Mouse (Mus musculus) neural tube, embryonic 14.5 days (tissue): Measurements from ENCODE around the gene Gm44503. TPM values are rescaled to one million over a fixed set of nuclear protein-coding genes. Genes with fewer than 3 reads are reported as not detected.

Experiments used
- ATAC-seq: fragments of 200-750 bp; cut with Nextera tagmentation; 2 replicates; pipeline ENCODE4 v1.8.0; 2017; ENCODE audit warnings: low read depth, mild to moderate bottlenecking, moderate TSS enrichment, moderate library complexity
- H3K27ac ChIP-seq: fragments of 300-500 bp; sonication (generic); 2 replicates; pipeline ENCODE4 v1.5.1; 2014; ENCODE audit warnings: low read depth, mild to moderate bottlenecking, control low read depth, low read length, moderate library complexity, mixed read lengths
- H3K27me3 ChIP-seq: fragments of 300-500 bp; sonication (generic); 2 replicates; pipeline ENCODE4 v1.6.1; 2014; ENCODE audit warnings: low read length; ENCODE audit not compliant: control insufficient read depth, insufficient read depth
- H3K36me3 ChIP-seq: fragments of 300-500 bp; sonication (generic); 2 replicates; pipeline ENCODE4 v1.6.1; 2014; ENCODE audit warnings: low read length, mixed read lengths; ENCODE audit not compliant: control insufficient read depth, insufficient read depth
- H3K4me1 ChIP-seq: fragments of 300-500 bp; sonication (generic); 2 replicates; pipeline ENCODE4 v1.6.1; 2014; ENCODE audit warnings: low read length; ENCODE audit not compliant: control insufficient read depth, insufficient read depth
- H3K4me2 ChIP-seq: fragments of 300-500 bp; sonication (generic); 2 replicates; pipeline ENCODE4 v1.6.1; 2014; ENCODE audit warnings: mild to moderate bottlenecking, low read depth, low read length, control low read depth
- H3K4me3 ChIP-seq: fragments of 300-500 bp; sonication (generic); 2 replicates; pipeline ENCODE4 v1.5.1; 2014; ENCODE audit warnings: low read depth, low read length, control low read depth, mixed read lengths
- H3K9ac ChIP-seq: fragments of 300-500 bp; sonication (generic); replicated peaks from 2 replicates; pipeline ENCODE4 v1.6.1; 2014; ENCODE audit warnings: low read depth, mild to moderate bottlenecking, control low read depth, low read length, mixed read lengths
- H3K9me3 ChIP-seq: fragments of 300-500 bp; sonication (generic); 2 replicates; pipeline ENCODE4 v1.6.1; 2016; ENCODE audit warnings: low read length; ENCODE audit not compliant: control insufficient read depth
- WGBS: fragments of 180-500 bp; shearing (Covaris S2); extraction: QIAGEN DNeasy Blood & Tissue Kit; methylation state at CpG from one replicate; pipeline ENCODE4 v1.1.7; 2014; 5-methylcytosine and 5-hydroxymethylcytosine counted together
- polyA plus RNA-seq: library from polyadenylated mRNA; unstranded; fragments of >200 nt; fragmentation: Nextera tagmentation; extraction: Ambion mirVana; gene quantifications from 2 replicates; pipeline ENCODE4 v1.2.1, GENCODE M21; 2014

The Gm44503 gene
- polyA plus RNA-seq, 1 experiment from 2014 or later, result not detected

DNA sequence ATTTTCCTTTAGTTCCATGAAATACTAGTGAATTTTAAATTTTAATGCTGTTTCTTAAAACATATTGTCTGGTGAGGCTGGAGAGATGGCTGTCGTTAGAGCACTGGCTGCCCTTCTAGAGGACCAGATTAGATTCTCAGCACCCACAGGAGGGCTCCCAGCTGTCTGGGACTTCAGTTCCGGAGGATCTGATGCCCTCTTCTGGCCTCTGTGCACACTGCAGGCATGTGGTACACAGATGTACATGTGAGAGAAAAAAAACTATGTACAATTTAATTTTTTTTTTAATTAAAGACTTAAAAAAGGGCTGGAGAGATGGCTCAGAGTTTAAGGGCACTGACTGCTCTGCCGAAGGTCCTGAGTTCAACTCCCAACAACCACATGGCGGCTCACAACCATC is 23.3 kb upstream of the Gm44503 start:
- ATAC-seq, result no peak
- 91% methylated on average over 4 of the region's 4 CpGs for WGBS
- Histone ChIP-seq H3K36me3 (no peaks in the 10 kb centered on the region), H3K4me1 (no peaks in the 10 kb centered on the region), H3K9me3 (no peaks in the 10 kb centered on the region; the same call in 1 of the 2 replicates), H3K27me3 (no peaks in the 10 kb centered on the region), H3K27ac (no peak overlapping the region), H3K4me3 (no peak overlapping the region), H3K9ac (no peak overlapping the region), H3K4me2 (no peak overlapping the region)

DNA sequence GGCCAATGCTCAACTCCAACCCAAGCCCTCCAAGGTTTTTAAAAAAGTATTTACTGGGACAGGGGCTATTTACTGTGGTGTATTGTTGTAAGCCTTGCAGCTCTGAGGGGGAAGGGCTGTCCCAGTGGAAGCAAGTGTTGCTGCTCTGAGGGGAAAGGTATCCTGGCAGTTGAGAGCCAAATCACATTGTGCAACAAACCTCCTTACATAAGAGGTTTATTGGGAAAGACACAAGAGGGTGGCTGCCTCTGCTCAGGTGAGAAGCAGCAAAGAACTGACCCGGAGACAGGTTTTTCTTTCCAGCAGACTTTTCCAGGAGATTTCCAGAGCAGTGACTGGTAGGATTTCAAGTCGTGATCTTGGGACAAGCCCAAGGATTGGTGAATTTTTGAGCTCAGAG is 22.4 kb upstream of the Gm44503 start:
- no peak for ATAC-seq
- no peak overlapping the region for H3K4me3 ChIP-seq
- 73% methylated on average over 2 of the region's 2 CpGs for WGBS
- no peaks in the 10 kb centered on the region; the same call in 1 of the 2 replicates for H3K9me3 ChIP-seq
- H3K9ac ChIP-seq, result no peak overlapping the region
- no peaks in the 10 kb centered on the region for H3K4me1 ChIP-seq
- no peak overlapping the region for H3K27ac ChIP-seq
- no peaks in the 10 kb centered on the region for H3K36me3 ChIP-seq
- H3K4me2 ChIP-seq, result no peak overlapping the region
- no peaks in the 10 kb centered on the region for H3K27me3 ChIP-seq

DNA sequence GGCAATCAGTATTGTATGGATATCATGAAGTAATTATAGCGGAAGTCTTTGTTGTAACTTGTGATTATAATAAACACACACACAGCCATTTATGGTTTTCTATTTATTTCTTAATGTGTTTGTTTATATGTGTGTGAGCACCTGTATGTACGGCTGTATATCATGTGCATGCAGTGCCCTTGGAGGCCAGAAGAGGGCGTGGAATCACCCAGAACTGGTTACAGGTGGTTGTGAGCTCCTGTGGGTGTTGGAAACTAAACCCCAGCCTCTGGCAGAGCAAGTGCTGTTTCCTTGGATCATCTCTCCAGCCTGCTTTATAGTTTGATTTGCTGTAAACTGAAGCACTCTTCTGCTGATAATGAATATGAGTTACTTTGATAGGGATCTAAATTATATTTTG is 15.2 kb upstream of the Gm44503 start:
- no peak overlapping the region for H3K4me2 ChIP-seq
- no peak for ATAC-seq
- H3K27ac ChIP-seq, result no peak overlapping the region
- H3K27me3 ChIP-seq, result no peaks in the 10 kb centered on the region
- WGBS, result 68% methylated on average over 3 of the region's 3 CpGs
- no peaks in the 10 kb centered on the region for H3K4me1 ChIP-seq
- H3K9ac ChIP-seq, result no peak overlapping the region
- no peaks in the 10 kb centered on the region for H3K9me3 ChIP-seq
- no peak overlapping the region for H3K4me3 ChIP-seq
- H3K36me3 ChIP-seq, result peaks cover 10% of the 10 kb centered on the region; the same call in 1 of the 2 replicates

DNA sequence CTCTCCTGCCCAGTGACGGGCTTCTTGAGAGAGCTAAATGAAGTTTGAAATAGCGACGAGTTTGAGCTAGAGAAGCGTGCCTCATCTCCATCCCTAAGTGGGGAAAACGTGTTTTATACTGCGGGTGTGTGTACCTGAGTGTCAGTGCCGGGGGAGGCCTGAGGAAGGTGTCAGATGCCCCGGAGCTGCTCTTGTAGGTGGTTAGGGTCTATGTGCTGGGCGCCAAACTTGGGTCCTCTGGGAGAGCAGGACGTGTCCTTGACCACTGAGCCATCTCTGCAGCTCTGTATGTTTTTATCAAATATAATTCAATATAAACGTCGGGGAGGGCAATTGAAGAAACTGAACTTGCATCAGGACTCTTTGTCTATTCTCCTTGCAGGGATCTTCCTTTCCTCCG is 14.4 kb upstream of the Gm44503 start:
- WGBS, result 95% methylated on average over 13 of the region's 13 CpGs
- Histone ChIP-seq H3K9ac (no peak overlapping the region), H3K4me3 (no peak overlapping the region), H3K4me1 (no peaks in the 10 kb centered on the region), H3K4me2 (no peak overlapping the region), H3K27me3 (no peaks in the 10 kb centered on the region), H3K9me3 (no peaks in the 10 kb centered on the region), H3K36me3 (peaks cover 10% of the 10 kb centered on the region; the same call in 1 of the 2 replicates), H3K27ac (no peak overlapping the region)
- ATAC-seq, result no peak

DNA sequence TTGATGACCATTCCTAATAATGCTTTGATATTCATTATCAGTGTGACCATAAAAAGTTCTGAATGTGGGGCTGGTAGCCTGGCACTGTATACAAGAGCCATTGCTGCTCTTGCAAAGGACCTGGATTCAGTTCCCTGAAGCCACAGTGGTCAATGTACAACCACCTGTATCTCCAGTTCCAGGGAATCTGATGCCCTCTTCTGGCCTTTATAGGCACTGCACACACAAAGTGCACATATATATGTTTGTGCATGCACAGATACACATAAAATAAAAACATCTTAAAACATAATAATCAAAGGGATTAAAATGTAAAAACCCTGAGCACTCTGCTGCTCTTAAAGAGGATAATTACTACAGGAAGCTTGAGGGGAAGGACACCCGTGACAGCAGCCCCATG is 11.6 kb upstream of the Gm44503 start:
- WGBS, result 100% methylated on average over 1 of the region's 1 CpGs
- no peak for ATAC-seq
- no peaks in the 10 kb centered on the region for H3K4me1 ChIP-seq
- H3K9ac ChIP-seq, result no peak overlapping the region
- no peak overlapping the region for H3K4me2 ChIP-seq
- H3K27ac ChIP-seq, result no peak overlapping the region
- H3K27me3 ChIP-seq, result no peaks in the 10 kb centered on the region
- no peak overlapping the region for H3K4me3 ChIP-seq
- H3K36me3 ChIP-seq, result peaks cover 10% of the 10 kb centered on the region; the same call in 1 of the 2 replicates
- no peaks in the 10 kb centered on the region for H3K9me3 ChIP-seq

DNA sequence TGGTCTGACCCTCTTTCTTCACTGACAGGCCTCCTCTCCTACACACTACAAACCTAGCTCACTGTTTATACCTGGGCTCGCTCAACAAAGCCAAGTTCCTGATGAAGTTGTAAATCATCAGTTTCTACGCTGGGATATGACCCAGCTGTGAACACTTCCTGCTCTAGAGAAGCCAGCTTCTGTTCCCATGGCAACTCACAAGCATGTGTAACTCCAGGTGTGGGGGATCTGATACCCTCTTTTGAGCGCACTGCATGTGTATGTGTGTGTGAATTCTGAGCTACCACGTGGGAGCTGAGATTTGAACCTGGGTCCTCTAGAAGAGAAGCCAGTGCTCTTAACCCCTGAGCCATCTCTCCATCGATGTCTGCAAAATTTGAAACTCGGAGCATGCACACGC is 9.1 kb upstream of the Gm44503 start:
- no peak overlapping the region for H3K4me2 ChIP-seq
- H3K9me3 ChIP-seq, result no peaks in the 10 kb centered on the region
- WGBS, result 75% methylated on average over 7 of the region's 7 CpGs
- ATAC-seq, result no peak
- H3K4me3 ChIP-seq, result no peak overlapping the region
- no peak overlapping the region for H3K27ac ChIP-seq
- H3K9ac ChIP-seq, result no peak overlapping the region
- H3K36me3 ChIP-seq, result peaks cover 10% of the 10 kb centered on the region; the same call in 1 of the 2 replicates
- H3K27me3 ChIP-seq, result no peaks in the 10 kb centered on the region
- no peaks in the 10 kb centered on the region for H3K4me1 ChIP-seq

DNA sequence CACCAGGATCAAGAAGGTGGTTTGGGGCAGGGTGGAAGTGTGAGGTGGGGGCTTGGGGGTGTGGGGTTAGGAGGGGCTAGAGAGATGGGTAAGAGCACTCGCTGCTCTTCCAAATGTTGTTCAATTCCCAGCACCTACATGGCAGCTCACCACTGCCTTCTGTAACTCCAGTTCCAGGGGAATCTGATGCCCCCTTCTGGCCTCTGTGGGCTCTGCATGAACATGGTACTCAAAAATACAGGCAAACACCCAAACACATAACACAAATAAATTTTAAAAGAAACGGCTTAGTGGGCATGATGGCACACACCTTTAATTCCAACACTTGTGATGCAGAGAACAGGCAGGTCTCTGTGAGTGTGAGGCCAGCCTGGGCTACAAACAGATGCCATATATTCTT is 3.9 kb upstream of the Gm44503 start:
- H3K4me1 ChIP-seq, result peaks cover 6% of the 10 kb centered on the region; the same call in 1 of the 2 replicates
- H3K27ac ChIP-seq, result no peak overlapping the region
- WGBS, result 50% methylated on average over 2 of the region's 2 CpGs
- no peak overlapping the region for H3K4me3 ChIP-seq
- no peak for ATAC-seq
- H3K36me3 ChIP-seq, result no peaks in the 10 kb centered on the region
- H3K27me3 ChIP-seq, result no peaks in the 10 kb centered on the region
- no peaks in the 10 kb centered on the region for H3K9me3 ChIP-seq
- no peak overlapping the region for H3K9ac ChIP-seq
- no peak overlapping the region for H3K4me2 ChIP-seq

DNA sequence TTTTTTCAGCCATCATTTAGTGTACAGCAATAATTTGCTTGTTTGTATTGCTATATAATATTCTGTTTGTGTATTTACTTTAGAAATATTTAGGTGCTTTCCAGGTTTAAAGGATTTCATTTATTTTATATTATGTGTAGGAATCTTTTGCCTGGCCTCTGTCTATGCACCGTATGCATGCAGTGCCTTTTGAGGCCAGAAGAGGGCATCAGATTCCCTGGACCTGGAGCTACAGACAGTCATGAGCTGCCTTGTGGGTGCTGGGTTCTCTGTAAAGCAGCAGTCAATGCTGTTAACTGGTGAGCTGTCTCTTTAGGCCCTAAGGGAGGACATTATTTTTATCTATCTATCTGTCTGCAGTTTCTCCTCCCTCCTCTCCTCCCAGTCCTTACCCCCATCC is 3.1 kb upstream of the Gm44503 start:
- H3K36me3 ChIP-seq, result no peaks in the 10 kb centered on the region
- WGBS, result 10% methylated on average over 1 of the region's 1 CpGs

DNA sequence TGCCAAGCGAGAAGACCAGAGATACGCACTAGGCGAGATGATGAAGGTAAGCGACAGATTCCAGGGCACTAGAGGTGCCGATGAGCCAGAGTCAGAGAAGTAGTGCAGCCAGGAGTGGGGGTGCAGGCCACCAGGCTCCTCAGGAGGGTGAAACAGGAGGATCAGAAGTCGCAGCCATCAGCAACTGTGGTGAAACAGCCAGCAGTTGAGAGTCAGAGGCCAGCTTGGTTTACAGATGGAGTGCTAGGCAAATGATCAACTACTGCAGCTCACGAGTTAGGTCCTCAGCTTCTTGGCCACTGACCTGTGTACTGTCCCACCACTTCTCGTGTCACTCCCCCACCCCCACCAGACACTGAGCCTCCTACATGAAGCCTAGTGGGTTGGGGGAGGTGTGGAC is 2.7 kb downstream of the Gm44503 start:
- H3K4me3 ChIP-seq, result no peak overlapping the region
- H3K4me2 ChIP-seq, result no peak overlapping the region
- ATAC-seq, result no peak
- no peaks in the 10 kb centered on the region for H3K9me3 ChIP-seq
- no peak overlapping the region for H3K27ac ChIP-seq
- 77% methylated on average over 8 of the region's 8 CpGs for WGBS
- no peaks in the 10 kb centered on the region for H3K36me3 ChIP-seq
- H3K4me1 ChIP-seq, result peaks cover 6% of the 10 kb centered on the region; the same call in 1 of the 2 replicates
- no peak overlapping the region for H3K9ac ChIP-seq
- no peaks in the 10 kb centered on the region for H3K27me3 ChIP-seq

More for the DNA sequence above, 3.1 kb upstream of the Gm44503 start:
- Histone ChIP-seq H3K9me3 (no peaks in the 10 kb centered on the region), H3K4me1 (peaks cover 6% of the 10 kb centered on the region; the same call in 1 of the 2 replicates), H3K4me3 (no peak overlapping the region), H3K4me2 (no peak overlapping the region), H3K9ac (no peak overlapping the region), H3K27ac (no peak overlapping the region), H3K27me3 (no peaks in the 10 kb centered on the region)
- no peak for ATAC-seq
